Mouse (Mus musculus): ENCODE results near the gene Fam71a.

Fam71a gene

GRCm38 (mm10) chr1:191122744-191123143 is 41.9 kb downstream of the Fam71a start:
- DNase-seq: no peak

- no peak for DNase-seq
Measured at GRCm38 (mm10) chr1:191115514-191116238, 48.9 kb downstream of the Fam71a start.

GRCm38 (mm10) chr1:191114868-191115267 is 49.7 kb downstream of the Fam71a start:
- no peak for DNase-seq

All from cerebellum, postnatal 36 days (tissue).